Mouse (Mus musculus): ENCODE measurements at regions not wholly inside any gene's neighbourhood (a gene's known extent, or its start where the extent isn't known, plus 50 kb on each side); places are given as distances from the start of the nearest gene placed in this dataset.

- H3K4me2 ChIP-seq = no peak overlapping the region
- no peaks in the 10 kb centered on the region for H3K9me3 ChIP-seq
- H3K36me3 ChIP-seq = no peaks in the 10 kb centered on the region
- ATAC-seq (ENCODE audit: low FRiP score, low read depth) = no peak
- H3K4me3 ChIP-seq = no peak overlapping the region
- H3K9ac ChIP-seq = no peak overlapping the region
- 67% methylated on average over 1 of the region's 1 CpGs for WGBS
- H3K27ac ChIP-seq (replicated peaks) = no peak overlapping the region
- no peaks in the 10 kb centered on the region for H3K27me3 ChIP-seq
- H3K4me1 ChIP-seq (replicated peaks) = no peaks in the 10 kb centered on the region
Measured at GRCm38 (mm10) chrX:77307374-77307773, 203.4 kb upstream of the Tbl1x start.

DNA sequence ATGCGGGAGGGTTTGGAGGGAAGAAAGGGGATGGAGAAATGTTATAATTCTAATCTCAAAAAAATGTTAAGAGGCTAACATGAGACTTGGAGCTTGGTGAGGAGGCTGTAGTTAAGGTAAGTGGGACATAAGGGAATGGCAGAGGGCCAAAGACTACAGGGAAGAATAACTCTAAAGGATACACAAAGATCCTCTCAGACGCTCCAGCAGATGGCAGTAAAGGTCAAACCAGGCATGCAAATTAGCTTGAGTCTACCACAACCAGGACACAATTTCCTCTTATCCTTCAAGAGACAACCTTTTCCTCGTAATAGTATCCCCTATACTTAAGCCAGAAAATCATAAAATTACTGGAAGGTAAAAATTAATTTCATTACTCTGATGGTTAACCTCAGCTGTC, 196.4 kb upstream of the Tbl1x start:
- H3K4me1 ChIP-seq (replicated peaks) = no peaks in the 10 kb centered on the region
- no peaks in the 10 kb centered on the region for H3K36me3 ChIP-seq
- H3K4me2 ChIP-seq = no peak overlapping the region
- no peak overlapping the region for H3K4me3 ChIP-seq
- H3K9me3 ChIP-seq = no peaks in the 10 kb centered on the region
- no peak overlapping the region for H3K27ac ChIP-seq (replicated peaks)
- no peak overlapping the region for H3K9ac ChIP-seq
- WGBS = 73% methylated on average over 3 of the region's 3 CpGs
- ATAC-seq (ENCODE audit: low FRiP score, low read depth) = no peak
- no peaks in the 10 kb centered on the region for H3K27me3 ChIP-seq

- Histone ChIP-seq H3K4me2 (no peak overlapping the region), H3K4me1 (replicated peaks) (no peaks in the 10 kb centered on the region), H3K4me3 (no peak overlapping the region), H3K9ac (no peak overlapping the region), H3K36me3 (no peaks in the 10 kb centered on the region), H3K27ac (replicated peaks) (no peak overlapping the region), H3K27me3 (no peaks in the 10 kb centered on the region), H3K9me3 (no peaks in the 10 kb centered on the region)
- no peak for ATAC-seq (ENCODE audit: low FRiP score, low read depth)
- WGBS = 24% methylated on average over 4 of the region's 4 CpGs
Measured at GRCm38 (mm10) chrX:77323644-77324043, 187.2 kb upstream of the Tbl1x start.

GRCm38 (mm10) chrX:77353181-77353580, 157.6 kb upstream of the Tbl1x start:
- no peak overlapping the region for H3K27ac ChIP-seq (replicated peaks)
- H3K4me2 ChIP-seq = no peak overlapping the region
- no peaks in the 10 kb centered on the region for H3K27me3 ChIP-seq
- H3K9me3 ChIP-seq = no peaks in the 10 kb centered on the region
- no peak overlapping the region for H3K9ac ChIP-seq
- no peaks in the 10 kb centered on the region for H3K36me3 ChIP-seq
- H3K4me3 ChIP-seq = no peak overlapping the region
- no peaks in the 10 kb centered on the region for H3K4me1 ChIP-seq (replicated peaks)
- 69% methylated on average over 2 of the region's 2 CpGs for WGBS
- no peak for ATAC-seq (ENCODE audit: low FRiP score, low read depth)

GRCm38 (mm10) chrX:77360551-77360950, 150.3 kb upstream of the Tbl1x start:
- WGBS = 53% methylated on average over 2 of the region's 2 CpGs
- no peak overlapping the region for H3K27ac ChIP-seq (replicated peaks)
- ATAC-seq (ENCODE audit: low FRiP score, low read depth) = no peak

DNA sequence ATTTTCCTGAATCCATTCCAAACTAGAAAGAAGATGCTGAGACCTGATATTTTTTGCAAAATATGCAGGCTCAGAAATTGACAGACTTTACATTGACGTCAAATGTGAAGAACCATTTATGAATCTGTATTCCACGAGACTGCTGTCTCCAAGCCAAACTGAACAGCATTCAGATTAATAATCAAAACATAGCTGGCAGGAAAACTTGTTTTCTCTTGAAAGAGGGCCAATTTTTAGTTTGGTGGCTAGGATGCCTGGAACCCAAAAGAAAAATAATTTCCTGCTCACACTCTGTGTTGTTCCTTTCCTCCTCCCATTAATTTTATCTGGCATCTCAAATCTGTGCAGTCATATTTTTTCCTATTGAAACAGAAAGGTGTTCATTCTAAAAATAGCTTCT, 149.7 kb upstream of the Tbl1x start:
- Histone ChIP-seq H3K4me3 (no peak overlapping the region), H3K27me3 (no peaks in the 10 kb centered on the region), H3K36me3 (no peaks in the 10 kb centered on the region), H3K9ac (no peak overlapping the region), H3K4me2 (no peak overlapping the region), H3K9me3 (no peaks in the 10 kb centered on the region), H3K27ac (replicated peaks) (no peak overlapping the region), H3K4me1 (replicated peaks) (no peaks in the 10 kb centered on the region)
- no peak for ATAC-seq (ENCODE audit: low FRiP score, low read depth)
- 58% methylated on average over 2 of the region's 2 CpGs for WGBS

More at GRCm38 (mm10) chrX:77360551-77360950, 150.3 kb upstream of the Tbl1x start:
- H3K4me3 ChIP-seq = no peak overlapping the region
- no peaks in the 10 kb centered on the region for H3K9me3 ChIP-seq
- H3K27me3 ChIP-seq = no peaks in the 10 kb centered on the region
- H3K4me2 ChIP-seq = no peak overlapping the region
- H3K36me3 ChIP-seq = no peaks in the 10 kb centered on the region
- no peaks in the 10 kb centered on the region for H3K4me1 ChIP-seq (replicated peaks)
- H3K9ac ChIP-seq = no peak overlapping the region

DNA sequence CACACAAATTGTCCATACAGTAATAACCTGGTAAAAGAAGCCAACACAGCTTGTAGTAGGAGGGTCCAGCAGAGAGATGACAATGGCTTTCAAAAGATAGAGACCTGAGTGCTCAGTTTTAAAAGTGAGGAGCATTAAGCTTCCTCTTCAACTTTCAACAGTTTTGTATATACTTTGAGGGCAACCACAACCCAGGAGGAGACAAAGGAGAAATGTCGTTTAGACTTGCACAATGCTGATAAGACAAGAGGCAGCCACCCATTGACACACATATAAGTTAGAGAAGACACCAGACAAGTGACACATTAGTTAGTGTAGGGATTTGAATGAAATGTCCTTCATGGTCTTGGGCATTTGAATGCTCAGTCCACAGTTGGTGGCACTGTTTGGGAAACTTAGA, 147.2 kb upstream of the Tbl1x start:
- Histone ChIP-seq H3K27me3 (no peaks in the 10 kb centered on the region), H3K4me1 (replicated peaks) (no peaks in the 10 kb centered on the region), H3K36me3 (no peaks in the 10 kb centered on the region), H3K9ac (no peak overlapping the region), H3K9me3 (no peaks in the 10 kb centered on the region), H3K4me2 (no peak overlapping the region), H3K4me3 (no peak overlapping the region), H3K27ac (replicated peaks) (no peak overlapping the region)
- no peak for ATAC-seq (ENCODE audit: low FRiP score, low read depth)
- 58% methylated on average over 1 of the region's 1 CpGs for WGBS

GRCm38 (mm10) chrX:77367351-77367750, 143.5 kb upstream of the Tbl1x start:
- Histone ChIP-seq H3K4me3 (no peak overlapping the region), H3K27ac (replicated peaks) (no peak overlapping the region), H3K9ac (no peak overlapping the region), H3K9me3 (no peaks in the 10 kb centered on the region), H3K36me3 (no peaks in the 10 kb centered on the region), H3K4me2 (no peak overlapping the region), H3K4me1 (replicated peaks) (no peaks in the 10 kb centered on the region), H3K27me3 (no peaks in the 10 kb centered on the region)
- ATAC-seq (ENCODE audit: low FRiP score, low read depth) = no peak

DNA sequence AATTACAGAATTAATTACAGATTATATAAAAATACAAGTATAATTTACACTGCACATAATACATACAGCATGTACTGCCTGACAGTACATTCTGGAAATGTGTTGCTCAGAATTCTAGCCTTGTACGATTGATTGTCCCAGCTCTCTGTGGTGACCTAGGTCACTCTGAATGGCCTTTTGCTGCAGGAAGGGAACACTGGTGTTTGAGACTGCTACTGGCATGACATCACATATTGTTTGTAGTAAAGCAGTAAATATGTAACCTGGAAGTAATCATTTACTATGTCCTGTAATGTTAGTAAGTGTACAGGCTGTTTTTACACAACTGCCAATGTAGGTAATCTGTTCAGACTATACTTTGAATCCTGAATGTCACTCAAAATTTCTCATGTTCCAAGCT, 123.5 kb upstream of the Tbl1x start:
- Histone ChIP-seq H3K4me3 (no peak overlapping the region), H3K9me3 (no peaks in the 10 kb centered on the region), H3K4me1 (replicated peaks) (no peaks in the 10 kb centered on the region), H3K27me3 (no peaks in the 10 kb centered on the region), H3K27ac (replicated peaks) (no peak overlapping the region), H3K9ac (no peak overlapping the region), H3K4me2 (no peak overlapping the region), H3K36me3 (no peaks in the 10 kb centered on the region)
- WGBS = 83% methylated on average over 1 of the region's 1 CpGs
- ATAC-seq (ENCODE audit: low FRiP score, low read depth) = no peak

DNA sequence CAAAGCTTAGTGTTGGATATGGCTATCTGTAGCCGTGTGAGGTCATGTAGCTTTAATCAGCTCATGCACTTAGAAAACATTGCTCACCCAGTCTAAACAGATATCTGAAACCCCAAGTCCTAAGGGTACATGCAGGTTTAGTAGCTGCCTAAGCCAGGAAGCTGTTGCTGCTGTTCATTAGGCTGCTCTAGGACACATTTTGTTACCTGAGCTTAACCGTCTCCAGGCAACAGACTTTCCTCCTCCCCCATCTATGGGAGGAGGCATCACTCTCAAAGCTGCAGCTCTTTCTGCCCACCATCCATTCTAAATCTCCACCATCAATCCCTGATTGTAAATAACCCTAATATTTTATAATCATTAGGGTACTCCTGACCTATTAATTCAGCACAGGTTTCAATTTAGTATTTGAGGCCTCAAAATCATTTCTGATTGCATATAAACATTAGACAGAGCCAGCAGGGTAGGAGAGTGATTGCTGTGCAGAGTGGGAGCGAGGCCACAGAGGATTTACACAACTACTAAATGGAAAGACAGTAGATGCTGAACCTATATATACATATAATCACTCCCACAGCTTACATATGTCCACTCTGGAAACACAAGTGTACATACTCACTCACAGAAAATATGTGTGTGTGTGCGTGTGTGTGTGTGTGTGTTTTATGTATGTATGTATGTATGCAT, 118.9 kb upstream of the Tbl1x start:
- Histone ChIP-seq H3K9me3 (no peaks in the 10 kb centered on the region), H3K9ac (no peak overlapping the region), H3K4me2 (no peak overlapping the region), H3K27me3 (no peaks in the 10 kb centered on the region), H3K4me1 (replicated peaks) (no peaks in the 10 kb centered on the region), H3K4me3 (no peak overlapping the region), H3K36me3 (no peaks in the 10 kb centered on the region), H3K27ac (replicated peaks) (no peak overlapping the region)
- WGBS = 68% methylated on average over 4 of the region's 4 CpGs
- ATAC-seq (ENCODE audit: low FRiP score, low read depth) = peak; percentile 59; the same call in 1 of the 2 replicates

- Histone ChIP-seq H3K4me1 (replicated peaks) (no peaks in the 10 kb centered on the region), H3K36me3 (no peaks in the 10 kb centered on the region), H3K4me3 (no peak overlapping the region), H3K27me3 (no peaks in the 10 kb centered on the region), H3K9me3 (no peaks in the 10 kb centered on the region), H3K27ac (replicated peaks) (no peak overlapping the region), H3K4me2 (no peak overlapping the region), H3K9ac (no peak overlapping the region)
- 87% methylated on average over 3 of the region's 3 CpGs for WGBS
- ATAC-seq (ENCODE audit: low FRiP score, low read depth) = no peak
Measured at GRCm38 (mm10) chrX:77406896-77407295, 103.9 kb upstream of the Tbl1x start.

- Histone ChIP-seq H3K4me3 (no peak overlapping the region), H3K4me1 (replicated peaks) (no peaks in the 10 kb centered on the region), H3K27ac (replicated peaks) (no peak overlapping the region), H3K36me3 (no peaks in the 10 kb centered on the region), H3K9me3 (no peaks in the 10 kb centered on the region), H3K4me2 (no peak overlapping the region), H3K27me3 (no peaks in the 10 kb centered on the region), H3K9ac (no peak overlapping the region)
- WGBS = 65% methylated on average over 3 of the region's 3 CpGs
- ATAC-seq (ENCODE audit: low FRiP score, low read depth) = no peak
Measured at GRCm38 (mm10) chrX:77407925-77408324, 102.9 kb upstream of the Tbl1x start.

GRCm38 (mm10) chrX:77409370-77409769, 101.4 kb upstream of the Tbl1x start:
- Histone ChIP-seq H3K9ac (no peak overlapping the region), H3K36me3 (no peaks in the 10 kb centered on the region), H3K4me1 (replicated peaks) (no peaks in the 10 kb centered on the region), H3K27ac (replicated peaks) (no peak overlapping the region; the same call in 1 of the 2 replicates), H3K9me3 (no peaks in the 10 kb centered on the region), H3K27me3 (no peaks in the 10 kb centered on the region), H3K4me2 (no peak overlapping the region), H3K4me3 (no peak overlapping the region)
- WGBS = 41% methylated on average over 7 of the region's 7 CpGs
- ATAC-seq (ENCODE audit: low FRiP score, low read depth) = peak; percentile 27; the same call in 1 of the 2 replicates

All from hindbrain, embryonic 15.5 days (tissue).